Mouse (Mus musculus) C2C12 (cell line): ENCODE measurements around the gene Abhd6. TPM values are rescaled to one million over a fixed set of nuclear protein-coding genes. Genes with fewer than 3 reads are reported as not detected.

Source experiments
- H3K27me3 ChIP-seq: one replicate; pipeline ENCODE4 v1.6.1; 2011; ENCODE audit not compliant: control insufficient read depth, insufficient read depth, insufficient read length
- H3K36me3 ChIP-seq: one replicate; pipeline ENCODE4 v1.6.1; 2011; ENCODE audit not compliant: control insufficient read depth, insufficient read depth
- H3K4me3 ChIP-seq: one replicate; pipeline ENCODE4 v1.5.1; 2011; ENCODE audit warnings: mild to moderate bottlenecking, control low read depth; ENCODE audit not compliant: poor library complexity, insufficient read depth, severe bottlenecking
- H3K79me2 ChIP-seq: one replicate; pipeline ENCODE4 v1.6.1; 2011; ENCODE audit not compliant: control insufficient read depth, insufficient read depth
- H3K79me3 ChIP-seq: one replicate; pipeline ENCODE4 v1.6.1; 2011; ENCODE audit warnings: low read depth, control low read depth
- H3ac ChIP-seq: one replicate; pipeline ENCODE3; 2011; ENCODE audit warnings: low read depth; ENCODE audit not compliant: control insufficient read depth, insufficient read length
- CEBPB ChIP-seq: IDR thresholded peaks from one replicate; pipeline ENCODE4 v1.6.1; 2011; ENCODE audit warnings: low read depth, mild to moderate bottlenecking, control low read depth, moderate library complexity
- CTCF ChIP-seq: IDR thresholded peaks from one replicate; pipeline ENCODE4 v1.5.1; 2011; ENCODE audit not compliant: control insufficient read depth, insufficient read depth, insufficient read length
- FOSL1 ChIP-seq: IDR thresholded peaks from one replicate; pipeline ENCODE4 v1.8.0; 2011; ENCODE audit warnings: mild to moderate bottlenecking, low read length; ENCODE audit not compliant: poor library complexity, insufficient read depth, severe bottlenecking
- MAX ChIP-seq: IDR thresholded peaks from one replicate; pipeline ENCODE4 v1.6.1; 2011; ENCODE audit warnings: mild to moderate bottlenecking, control low read depth
- MYOD1 ChIP-seq: IDR thresholded peaks from one replicate; pipeline ENCODE4 v1.6.1; 2011; ENCODE audit warnings: low read depth; ENCODE audit not compliant: control insufficient read depth, insufficient read length
- MYOG ChIP-seq: IDR thresholded peaks from one replicate; pipeline ENCODE4 v1.6.1; 2011; ENCODE audit not compliant: control insufficient read depth, insufficient read length; ENCODE audit errors: extremely low read depth
- USF1 ChIP-seq: IDR thresholded peaks from one replicate; pipeline ENCODE4 v1.6.1; 2011; ENCODE audit warnings: low read depth, mild to moderate bottlenecking, control low read depth, moderate library complexity
- polyA plus RNA-seq: library from polyadenylated mRNA; unstranded; fragments of >200 nt; fragmentation: generic; extraction: Trizol; gene quantifications from one replicate; pipeline ENCODE4 v1.2.1, GENCODE M21; 2012; ENCODE audit warnings: missing spikeins

Abhd6 gene
- polyA plus RNA-seq, 1 experiment, result 9.0 TPM

- no peaks in the 10 kb centered on the region for H3K79me3 ChIP-seq
- no peak overlapping the region for H3ac ChIP-seq
- H3K79me2 ChIP-seq, result no peaks in the 10 kb centered on the region
- H3K36me3 ChIP-seq, result no peaks in the 10 kb centered on the region
- H3K27me3 ChIP-seq, result no peaks in the 10 kb centered on the region
- no peak overlapping the region for H3K4me3 ChIP-seq
- TF ChIP-seq MAX (no peak), MYOG (no peak), FOSL1 (no peak), CEBPB (no peak), MYOD1 (no peak), CTCF (no peak)
Observed at GRCm38 (mm10) chr14:8016951-8017350, 14.2 kb downstream of the Abhd6 start.

DNA sequence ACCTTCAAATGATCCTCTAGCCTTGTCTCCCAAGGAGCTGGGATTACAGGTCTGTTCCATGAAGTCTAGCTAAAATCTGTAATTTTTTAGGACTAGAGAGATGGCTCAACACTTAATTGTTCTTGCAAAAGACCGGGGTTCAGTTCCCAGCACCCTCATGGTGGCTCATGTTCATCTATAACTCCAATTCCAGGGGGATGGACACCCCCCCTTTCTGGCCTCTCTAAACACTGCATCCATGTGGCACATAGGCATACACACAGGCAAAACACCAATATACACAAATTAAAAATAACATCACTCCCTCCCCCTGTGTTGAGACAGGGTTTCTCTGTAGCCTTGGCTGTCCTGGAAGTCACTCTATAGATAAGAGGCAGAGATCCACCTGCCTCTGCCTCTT is 17.3 kb downstream of the Abhd6 start:
- no peak overlapping the region for H3K4me3 ChIP-seq
- H3K27me3 ChIP-seq, result no peaks in the 10 kb centered on the region

GRCm38 (mm10) chr14:8020546-8020945 is 17.8 kb downstream of the Abhd6 start:
- H3K27me3 ChIP-seq, result no peaks in the 10 kb centered on the region
- H3K79me2 ChIP-seq, result no peaks in the 10 kb centered on the region
- TF ChIP-seq CEBPB (no peak), USF1 (no peak), MYOD1 (no peak), MAX (no peak), MYOG (no peak), CTCF (no peak), FOSL1 (no peak)
- no peak overlapping the region for H3ac ChIP-seq
- H3K79me3 ChIP-seq, result no peaks in the 10 kb centered on the region
- H3K4me3 ChIP-seq, result no peak overlapping the region
- H3K36me3 ChIP-seq, result no peaks in the 10 kb centered on the region

More for the DNA sequence above, 17.3 kb downstream of the Abhd6 start:
- Histone ChIP-seq H3ac (no peak overlapping the region), H3K79me3 (no peaks in the 10 kb centered on the region), H3K36me3 (no peaks in the 10 kb centered on the region), H3K79me2 (no peaks in the 10 kb centered on the region)
- TF ChIP-seq MYOG, result no peak
- TF ChIP-seq USF1, result no peak
- no peak for TF ChIP-seq FOSL1
- no peak for TF ChIP-seq MYOD1
- no peak for TF ChIP-seq CEBPB
- TF ChIP-seq MAX, result no peak
- no peak for TF ChIP-seq CTCF

DNA sequence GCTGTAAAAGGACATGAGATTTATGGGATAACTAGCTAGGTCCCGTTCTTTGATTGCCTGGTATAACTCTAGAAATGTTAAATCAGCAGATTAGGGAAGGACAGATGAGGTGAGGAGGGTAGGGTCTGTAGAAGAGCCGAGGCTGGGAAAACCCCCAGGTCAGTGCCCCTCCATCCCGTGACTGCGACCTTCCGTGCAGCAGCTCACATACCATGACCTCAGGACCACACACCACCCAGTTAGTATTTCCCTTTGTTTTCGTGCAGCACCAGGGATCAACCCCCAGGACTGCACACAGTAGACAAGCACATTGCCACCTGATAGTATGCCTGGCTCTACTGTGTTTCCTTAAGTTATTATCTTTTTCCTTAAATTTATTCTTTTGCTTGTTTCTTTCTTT is 21.8 kb downstream of the Abhd6 start:
- no peaks in the 10 kb centered on the region for H3K79me2 ChIP-seq
- H3K79me3 ChIP-seq, result no peaks in the 10 kb centered on the region
- H3K4me3 ChIP-seq, result no peak overlapping the region
- no peaks in the 10 kb centered on the region for H3K27me3 ChIP-seq
- no peak for TF ChIP-seq MAX
- H3ac ChIP-seq, result no peak overlapping the region
- no peaks in the 10 kb centered on the region for H3K36me3 ChIP-seq

DNA sequence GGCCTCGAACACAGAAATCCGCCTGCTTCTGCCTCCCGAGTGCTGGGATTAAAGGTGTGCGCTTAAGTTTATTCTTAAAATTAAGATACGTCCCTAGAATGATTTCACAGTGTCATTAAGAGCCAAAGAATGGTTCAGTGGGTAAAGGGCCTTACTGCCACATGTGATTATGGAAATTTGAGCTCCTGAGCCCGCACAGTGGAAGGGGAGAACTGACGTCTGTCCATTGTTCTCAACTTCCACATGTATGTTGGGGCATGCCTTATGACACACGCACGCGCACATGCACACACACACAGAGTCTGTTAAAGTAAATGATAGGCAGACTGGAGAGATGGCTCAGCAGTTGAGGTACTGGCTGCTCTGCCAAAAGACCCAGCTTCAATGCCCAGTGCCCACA is 22.2 kb downstream of the Abhd6 start:
- Histone ChIP-seq H3K36me3 (no peaks in the 10 kb centered on the region), H3K79me3 (no peaks in the 10 kb centered on the region), H3K4me3 (no peak overlapping the region), H3K27me3 (no peaks in the 10 kb centered on the region), H3ac (no peak overlapping the region), H3K79me2 (no peaks in the 10 kb centered on the region)
- TF ChIP-seq USF1, result no peak
- TF ChIP-seq MAX, result no peak
- TF ChIP-seq CTCF, result no peak
- no peak for TF ChIP-seq MYOG
- no peak for TF ChIP-seq FOSL1
- no peak for TF ChIP-seq MYOD1
- no peak for TF ChIP-seq CEBPB

- no peak overlapping the region for H3K4me3 ChIP-seq
- H3ac ChIP-seq, result no peak overlapping the region
Observed at GRCm38 (mm10) chr14:8026769-8027531, 24.2 kb downstream of the Abhd6 start.

More at GRCm38 (mm10) chr14:8026769-8027531, 24.2 kb downstream of the Abhd6 start:
- TF ChIP-seq MYOG (no peak), CTCF (no peak), MAX (no peak), MYOD1 (no peak), USF1 (no peak), CEBPB (no peak), FOSL1 (no peak)
- Histone ChIP-seq H3K79me2 (no peaks in the 10 kb centered on the region), H3K27me3 (no peaks in the 10 kb centered on the region), H3K36me3 (no peaks in the 10 kb centered on the region), H3K79me3 (no peaks in the 10 kb centered on the region)
